Mouse (Mus musculus) bone marrow, adult 2 months (tissue): Measurements from ENCODE around the gene Gcnt4. TPM values are rescaled to one million over a fixed set of nuclear protein-coding genes. Genes with fewer than 3 reads are reported as not detected.
"Not testable (repeated sequence)": the region's sequence is repeated elsewhere in the genome, so short reads cannot be mapped to it uniquely, and the experiment has no call there.

Experiments used
- H3K27ac ChIP-seq: fragments of 200-500 bp; 2 replicates; pipeline ENCODE4 v1.5.1; 2012; ENCODE audit warnings: low read depth, mild to moderate bottlenecking, control low read depth, inconsistent platforms, low read length; ENCODE audit not compliant: control insufficient read depth, poor library complexity, insufficient read depth
- H3K4me1 ChIP-seq: fragments of 200-500 bp; 2 replicates; pipeline ENCODE4 v1.6.1; 2011; ENCODE audit warnings: low read length; ENCODE audit not compliant: control insufficient read depth, insufficient read depth
- H3K4me3 ChIP-seq: fragments of 200-500 bp; replicated peaks from 2 replicates; pipeline ENCODE3; 2011; ENCODE audit warnings: mild to moderate bottlenecking, low read depth, low read length, control low read depth; ENCODE audit not compliant: control insufficient read depth
- CTCF ChIP-seq: fragments of 200-500 bp; IDR thresholded peaks from 2 replicates; pipeline ENCODE4 v1.5.1; 2011; ENCODE audit warnings: low read length, control low read depth; ENCODE audit not compliant: control insufficient read depth, insufficient read depth
- POLR2A ChIP-seq: fragments of 200-500 bp; IDR thresholded peaks from 2 replicates; pipeline ENCODE4 v1.6.1; 2011; ENCODE audit warnings: low read depth, mild to moderate bottlenecking, control low read depth, low read length, borderline replicate concordance; ENCODE audit not compliant: control insufficient read depth
- WGBS: fragments of 180-500 bp; shearing (Covaris S2); methylation state at CpG from one replicate; pipeline ENCODE4 v1.1.7; 2018; 5-methylcytosine and 5-hydroxymethylcytosine counted together
- polyA plus RNA-seq: library from polyadenylated mRNA; stranded (reverse); fragments of >200 nt; gene quantifications from 2 replicates; pipeline ENCODE4 v1.2.4, GENCODE M21; 2011; ENCODE audit warnings: low replicate concordance; ENCODE audit not compliant: missing spikeins, insufficient read depth, insufficient read length

Gcnt4 gene
- polyA plus RNA-seq, 1 experiment, result 0.30 TPM

DNA sequence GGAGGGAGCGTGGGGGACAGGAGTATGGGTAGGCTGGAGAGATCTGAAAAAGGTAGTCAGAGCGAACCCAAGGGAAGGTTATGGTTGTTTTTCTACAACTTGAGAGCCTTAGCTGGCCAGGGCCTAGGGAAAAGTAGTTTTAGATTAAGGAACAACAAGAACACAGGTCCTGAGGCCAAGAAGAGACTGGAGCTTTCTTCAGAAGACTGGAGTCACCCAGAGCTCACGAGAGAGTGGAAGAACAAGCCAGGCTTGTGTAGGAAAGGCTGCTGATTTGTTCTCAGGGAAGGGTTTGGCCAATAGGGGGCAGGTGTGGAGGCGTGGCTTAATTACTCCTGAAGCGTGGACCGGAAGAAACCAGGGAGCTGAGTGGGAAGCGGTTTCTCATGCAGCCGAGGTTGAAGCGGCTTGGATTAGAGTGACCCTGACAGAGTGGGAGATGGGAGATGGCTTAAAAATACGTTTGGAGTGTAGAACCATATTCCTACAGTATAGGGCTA, 12.6 kb downstream of the Gcnt4 start:
- Histone ChIP-seq H3K4me3 (no peak overlapping the region), H3K27ac (no peak overlapping the region), H3K4me1 (no peaks in the 10 kb centered on the region)
- no peak for TF ChIP-seq POLR2A
- TF ChIP-seq CTCF, result no peak
- WGBS, result 83% methylated on average over 10 of the region's 10 CpGs

DNA sequence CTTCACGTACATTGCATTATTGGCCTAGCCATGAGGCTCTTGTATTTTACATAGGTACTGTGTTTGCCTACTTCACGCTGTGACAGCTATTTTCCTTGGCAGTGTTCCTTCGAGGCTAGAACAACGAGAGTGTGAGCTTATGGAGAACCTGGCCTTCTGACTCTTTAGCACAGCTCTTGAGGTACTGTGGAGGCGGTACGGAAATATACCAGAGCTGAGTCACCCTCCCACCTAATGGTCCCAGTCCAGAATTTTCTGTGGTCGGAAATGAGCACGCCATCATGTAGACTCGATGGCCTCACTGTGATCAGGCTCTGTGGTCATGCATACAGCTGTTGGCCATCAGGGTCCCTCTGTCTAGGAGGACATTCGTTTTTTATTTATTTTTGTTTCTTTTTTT, 15.2 kb downstream of the Gcnt4 start:
- TF ChIP-seq POLR2A (no peak), CTCF (no peak)
- 80% methylated on average over 10 of the region's 10 CpGs for WGBS
- Histone ChIP-seq H3K4me1 (no peaks in the 10 kb centered on the region), H3K4me3 (no peak overlapping the region), H3K27ac (no peak overlapping the region)

DNA sequence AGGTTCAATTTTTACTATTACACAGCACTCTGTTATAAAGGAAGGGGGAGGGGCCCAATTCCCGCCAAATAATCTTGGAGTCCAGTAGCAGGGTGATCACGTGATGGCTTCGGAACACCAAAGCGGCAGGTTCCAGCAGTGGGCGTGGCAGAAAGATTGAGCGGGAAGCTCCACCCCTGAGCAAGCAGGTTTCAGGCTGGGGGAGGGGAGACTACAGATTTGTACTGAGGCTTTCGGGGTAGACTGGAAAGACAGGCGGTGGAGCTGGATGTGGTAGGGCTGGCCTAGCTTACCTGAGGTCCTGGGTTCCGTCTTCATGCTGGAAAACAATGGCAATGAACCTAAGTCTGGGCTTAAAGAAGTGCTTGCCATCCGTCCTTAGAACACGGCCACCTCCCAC, 17.0 kb downstream of the Gcnt4 start:
- H3K4me1 ChIP-seq, H3K4me3 ChIP-seq, H3K27ac ChIP-seq: not testable (repeated sequence)
- WGBS, result 81% methylated on average over 11 of the region's 11 CpGs

DNA sequence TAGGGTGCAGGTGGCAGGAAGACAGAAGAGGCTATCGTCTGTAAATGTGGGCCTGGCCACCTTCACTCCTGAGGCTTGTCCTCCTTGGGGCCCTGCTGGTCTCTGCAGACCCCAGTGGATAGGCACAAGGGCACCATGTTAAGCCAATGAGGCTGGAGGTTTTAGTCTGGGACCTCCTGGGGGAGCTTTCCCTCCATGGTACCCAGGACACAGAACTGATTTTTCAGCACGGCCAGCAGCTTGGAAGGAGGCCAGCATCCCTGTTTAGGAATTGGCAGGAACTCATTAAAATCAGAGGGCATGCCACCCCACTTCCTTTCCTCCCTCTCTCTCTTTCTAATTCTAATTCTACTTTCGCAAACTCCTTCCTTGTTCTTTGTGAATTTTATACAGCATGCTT, 19.1 kb downstream of the Gcnt4 start:
- H3K27ac ChIP-seq, result no peak overlapping the region
- H3K4me3 ChIP-seq, result no peak overlapping the region
- no peak for TF ChIP-seq POLR2A
- TF ChIP-seq CTCF, result no peak
- H3K4me1 ChIP-seq, result no peaks in the 10 kb centered on the region; the same call in 1 of the 2 replicates
- WGBS, result 47% methylated on average over 3 of the region's 3 CpGs

DNA sequence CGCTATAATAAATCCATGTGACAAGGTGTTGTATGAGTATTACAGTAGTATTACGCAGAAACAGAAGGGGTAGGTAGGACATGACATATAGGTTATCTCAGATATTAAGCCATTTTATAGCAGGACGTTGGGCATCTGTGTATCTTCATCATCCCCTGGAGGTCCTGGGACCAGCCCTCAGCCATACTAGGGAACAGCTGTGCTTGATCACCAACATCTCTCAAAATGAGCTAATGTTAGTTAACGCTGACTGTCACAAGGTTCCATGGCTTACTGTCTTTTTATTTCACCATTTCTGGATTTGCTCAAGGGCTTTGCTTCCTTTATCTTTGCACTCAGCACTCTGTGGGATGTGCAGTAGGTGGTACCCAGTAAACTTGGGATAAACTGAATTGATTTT, 21.3 kb downstream of the Gcnt4 start:
- Histone ChIP-seq H3K4me3 (no peak overlapping the region), H3K4me1 (no peaks in the 10 kb centered on the region; the same call in 1 of the 2 replicates), H3K27ac (no peak overlapping the region)
- TF ChIP-seq CTCF (no peak), POLR2A (no peak)
- WGBS, result 85% methylated on average over 4 of the region's 4 CpGs

DNA sequence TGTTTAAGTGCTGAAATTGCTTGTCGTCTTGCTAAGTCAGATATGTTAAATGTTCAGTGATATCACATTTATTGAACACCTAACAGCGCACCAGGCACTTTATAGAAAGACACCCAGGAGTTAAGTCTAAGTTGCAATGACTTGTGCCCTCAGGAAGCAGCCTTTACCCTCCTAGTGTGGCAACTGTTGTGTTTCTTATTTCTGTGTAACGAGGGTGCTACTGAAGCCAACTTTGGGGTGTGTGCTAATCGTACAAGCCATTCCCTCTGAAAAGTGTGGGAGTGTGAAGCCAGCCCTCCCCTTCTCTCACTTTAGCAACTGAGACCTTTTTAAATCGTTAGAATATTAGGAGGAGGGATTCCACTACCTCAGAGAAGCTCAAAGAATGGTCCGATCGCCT, 23.2 kb downstream of the Gcnt4 start:
- 85% methylated on average over 7 of the region's 7 CpGs for WGBS
- Histone ChIP-seq H3K4me1 (no peaks in the 10 kb centered on the region; the same call in 1 of the 2 replicates), H3K4me3 (no peak overlapping the region), H3K27ac (no peak overlapping the region)
- TF ChIP-seq CTCF (no peak), POLR2A (no peak)

DNA sequence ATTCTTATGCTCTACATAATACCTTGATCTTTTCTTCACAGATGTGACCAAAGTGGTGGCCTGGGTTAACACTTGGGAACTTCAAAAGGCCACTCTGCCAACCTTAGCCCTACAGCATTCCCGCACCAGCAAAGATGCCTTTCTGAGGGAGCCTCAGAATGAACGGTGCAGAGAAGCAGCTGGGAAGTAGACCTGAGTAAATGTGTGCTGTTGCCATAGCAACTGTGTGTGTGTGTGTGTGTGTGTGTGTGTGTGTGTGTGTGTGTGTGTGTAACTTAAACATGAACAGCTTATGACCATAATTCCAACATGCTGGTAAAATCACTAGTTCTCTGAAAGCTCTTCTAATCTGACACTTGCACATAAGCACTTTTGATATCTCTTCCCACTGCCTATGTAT, 27.4 kb downstream of the Gcnt4 start:
- 50% methylated on average over 2 of the region's 2 CpGs for WGBS
- H3K27ac ChIP-seq, result no peak overlapping the region
- TF ChIP-seq CTCF (no peak), POLR2A (no peak)
- no peak overlapping the region for H3K4me3 ChIP-seq
- H3K4me1 ChIP-seq, result no peaks in the 10 kb centered on the region; the same call in 1 of the 2 replicates

DNA sequence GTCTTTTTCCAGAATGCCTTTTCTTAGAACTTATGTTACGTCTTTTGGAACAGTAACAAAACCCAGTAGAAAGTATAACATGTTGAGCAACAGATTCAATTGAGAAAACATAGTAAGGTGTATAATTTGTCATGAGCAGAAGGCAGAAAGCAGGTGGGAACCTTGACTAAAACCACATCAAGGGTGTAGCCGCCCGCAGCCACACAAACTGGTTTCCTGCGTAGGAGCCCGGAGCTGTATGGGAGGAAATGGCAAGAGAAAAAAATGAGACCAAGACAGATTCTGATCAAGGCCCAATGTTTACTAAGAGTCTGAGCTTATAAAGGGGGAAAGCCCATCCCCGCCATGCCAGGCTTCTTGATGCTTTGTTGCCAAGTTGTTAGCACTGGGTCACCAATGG, 32.0 kb downstream of the Gcnt4 start:
- no peaks in the 10 kb centered on the region for H3K4me1 ChIP-seq
- no peak overlapping the region for H3K27ac ChIP-seq
- whole genome bisulfite sequencing, result 11% methylated on average over 6 of the region's 6 CpGs
- no peak for TF ChIP-seq POLR2A
- TF ChIP-seq CTCF, result no peak
- no peak overlapping the region for H3K4me3 ChIP-seq

DNA sequence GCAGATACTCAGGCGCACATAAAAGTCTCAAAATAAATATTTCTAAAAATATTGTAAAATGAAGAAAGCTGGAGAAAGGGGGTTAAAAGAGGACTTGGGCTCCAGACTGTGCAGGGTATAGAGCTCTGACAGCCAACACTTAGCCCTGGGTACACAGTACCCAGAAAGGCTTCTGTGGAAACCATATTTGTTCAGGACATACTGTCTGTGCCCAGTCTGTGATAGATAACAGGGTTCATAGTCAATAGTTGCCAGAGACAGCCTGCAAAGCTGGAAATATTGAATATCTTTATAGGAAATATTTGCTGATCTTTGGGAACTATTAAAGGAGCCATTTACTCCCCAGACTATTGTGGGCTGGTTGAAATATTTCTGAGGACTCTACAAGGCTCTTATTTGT, 35.5 kb downstream of the Gcnt4 start:
- no peak for TF ChIP-seq POLR2A
- no peak for TF ChIP-seq CTCF
- Histone ChIP-seq H3K27ac (no peak overlapping the region), H3K4me3 (no peak overlapping the region), H3K4me1 (no peaks in the 10 kb centered on the region)
- 73% methylated on average over 1 of the region's 1 CpGs for WGBS
